Mouse (Mus musculus): Measurements from ENCODE around the gene Zfp143. TPM values are rescaled to one million over a fixed set of nuclear protein-coding genes. Genes with fewer than 3 reads are reported as not detected.

Gene Zfp143
- polyA plus RNA-seq (2015; fragmentation: Nextera tagmentation; extraction: Ambion mirVana): 10.5 and 12.0 TPM in 2 replicates

- no peak; the same call in 1 of the 2 replicates for TF ChIP-seq CTCF (IDR thresholded peaks at IDR 0.05; ENCODE audit: low read depth)
- peak; percentile 98 for ATAC-seq (replicated peaks; ENCODE audit: low FRiP score, low read depth)
- WGBS: under 1% methylated on average over 33 of the region's 34 CpGs
Observed at GRCm38 (mm10) chr7:110061199-110061751, at the start of gene Zfp143. Gene Zfp143 (plus strand): TSS chr7:110061217.

GRCm38 (mm10) chr7:110011417-110011816 is 49.6 kb upstream of the Zfp143 start:
- TF ChIP-seq CTCF (IDR thresholded peaks at IDR 0.05; ENCODE audit: low read depth): no peak
- no peaks in the 10 kb centered on the region for H3K36me3 ChIP-seq (ENCODE audit: insufficient read depth, low read length)
- DNase-seq (ENCODE audit: low spot score): no peak
- no peaks in the 10 kb centered on the region for H3K4me1 ChIP-seq (replicated peaks; ENCODE audit: insufficient read depth, low read length)
- H3K9me3 ChIP-seq (replicated peaks; ENCODE audit: low read length): no peaks in the 10 kb centered on the region
- 73% methylated on average over 1 of the region's 1 CpGs for WGBS
- no peaks in the 10 kb centered on the region for H3K27me3 ChIP-seq (ENCODE audit: insufficient read depth, low read length)
- no peak for ATAC-seq (replicated peaks; ENCODE audit: low FRiP score, low read depth)
- no peak overlapping the region for H3K4me2 ChIP-seq (ENCODE audit: low read length)
- H3K9ac ChIP-seq (ENCODE audit: low read depth, low read length): no peak overlapping the region
- no peak overlapping the region for H3K4me3 ChIP-seq (replicated peaks; ENCODE audit: low read depth, low read length)
- no peak overlapping the region for H3K27ac ChIP-seq

More at GRCm38 (mm10) chr7:110061199-110061751, at the start of gene Zfp143:
- peak within 1 kb of the TSS; percentile 64 for H3K4me2 ChIP-seq (ENCODE audit: low read length)
- peak within 1 kb of the TSS; percentile 97 for H3K9ac ChIP-seq (ENCODE audit: low read depth, low read length)
- no peaks in the 10 kb centered on the region for H3K27me3 ChIP-seq (ENCODE audit: insufficient read depth, low read length)
- H3K4me3 ChIP-seq (replicated peaks; ENCODE audit: low read depth, low read length): peak within 1 kb of the TSS; percentile 77
- peak; percentile 100 for DNase-seq (ENCODE audit: low spot score)
- no peaks in the 10 kb centered on the region for H3K4me1 ChIP-seq (replicated peaks; ENCODE audit: insufficient read depth, low read length)
- no peaks in the 10 kb centered on the region for H3K9me3 ChIP-seq (replicated peaks; ENCODE audit: low read length)
- no peaks in the 10 kb centered on the region for H3K36me3 ChIP-seq (ENCODE audit: insufficient read depth, low read length)
- peak within 1 kb of the TSS; percentile 100 for H3K27ac ChIP-seq

- no peaks in the 10 kb centered on the region for H3K9me3 ChIP-seq (replicated peaks; ENCODE audit: low read length)
- H3K4me3 ChIP-seq (replicated peaks; ENCODE audit: low read depth, low read length): no peak overlapping the region
- no peak overlapping the region for H3K9ac ChIP-seq (ENCODE audit: low read depth, low read length)
- DNase-seq (ENCODE audit: low spot score) (no peak), ATAC-seq (replicated peaks; ENCODE audit: low FRiP score, low read depth) (no peak)
- TF ChIP-seq CTCF (IDR thresholded peaks at IDR 0.05; ENCODE audit: low read depth): no peak
- H3K27me3 ChIP-seq (ENCODE audit: insufficient read depth, low read length): no peaks in the 10 kb centered on the region
- 78% methylated on average over 5 of the region's 5 CpGs for WGBS
- no peak overlapping the region for H3K27ac ChIP-seq
- H3K36me3 ChIP-seq (ENCODE audit: insufficient read depth, low read length): no peaks in the 10 kb centered on the region
- H3K4me1 ChIP-seq (replicated peaks; ENCODE audit: insufficient read depth, low read length): no peaks in the 10 kb centered on the region
- no peak overlapping the region for H3K4me2 ChIP-seq (ENCODE audit: low read length)
Observed at GRCm38 (mm10) chr7:110014272-110014671, 46.7 kb upstream of the Zfp143 start.

- under 1% methylated on average over 48 of the region's 48 CpGs for WGBS
- H3K9ac ChIP-seq (ENCODE audit: low read depth, low read length): peak within 1 kb of the TSS; percentile 93
- H3K27ac ChIP-seq: peak within 1 kb of the TSS; percentile 98
- DNase-seq (ENCODE audit: low spot score) (peak; percentile 96), ATAC-seq (replicated peaks; ENCODE audit: low FRiP score, low read depth) (peak; percentile 96)
- H3K4me3 ChIP-seq (replicated peaks; ENCODE audit: low read depth, low read length): peak within 1 kb of the TSS; percentile 94
- H3K4me1 ChIP-seq (replicated peaks; ENCODE audit: insufficient read depth, low read length): no peaks in the 10 kb centered on the region
- no peaks in the 10 kb centered on the region for H3K27me3 ChIP-seq (ENCODE audit: insufficient read depth, low read length)
- no peaks in the 10 kb centered on the region for H3K9me3 ChIP-seq (replicated peaks; ENCODE audit: low read length)
- peak within 1 kb of the TSS; percentile 68 for H3K4me2 ChIP-seq (ENCODE audit: low read length)
- TF ChIP-seq CTCF (IDR thresholded peaks at IDR 0.05; ENCODE audit: low read depth): no peak
- no peaks in the 10 kb centered on the region for H3K36me3 ChIP-seq (ENCODE audit: insufficient read depth, low read length)
Observed at GRCm38 (mm10) chr7:110018117-110018630, 42.8 kb upstream of the Zfp143 start, which contains the start of gene Ipo7. Gene Ipo7 (plus strand): TSS chr7:110018274.

GRCm38 (mm10) chr7:110018631-110019482 is 42.2 kb upstream of the Zfp143 start:
- H3K4me3 ChIP-seq (replicated peaks; ENCODE audit: low read depth, low read length): peak overlapping the region; percentile 94
- peak; percentile 44 for DNase-seq (ENCODE audit: low spot score)
- H3K9me3 ChIP-seq (replicated peaks; ENCODE audit: low read length): no peaks in the 10 kb centered on the region
- H3K4me1 ChIP-seq (replicated peaks; ENCODE audit: insufficient read depth, low read length): no peaks in the 10 kb centered on the region
- TF ChIP-seq CTCF (IDR thresholded peaks at IDR 0.05; ENCODE audit: low read depth): no peak
- peak; percentile 84 for ATAC-seq (replicated peaks; ENCODE audit: low FRiP score, low read depth)
- peak overlapping the region; percentile 68 for H3K4me2 ChIP-seq (ENCODE audit: low read length)
- H3K9ac ChIP-seq (ENCODE audit: low read depth, low read length): peak overlapping the region; percentile 93
- H3K27ac ChIP-seq: peak overlapping the region; percentile 98
- H3K27me3 ChIP-seq (ENCODE audit: insufficient read depth, low read length): no peaks in the 10 kb centered on the region
- under 1% methylated on average over 42 of the region's 42 CpGs for WGBS
- H3K36me3 ChIP-seq (ENCODE audit: insufficient read depth, low read length): no peaks in the 10 kb centered on the region

GRCm38 (mm10) chr7:110023553-110023952 is 37.5 kb upstream of the Zfp143 start:
- DNase-seq (ENCODE audit: low spot score) (no peak), ATAC-seq (replicated peaks; ENCODE audit: low FRiP score, low read depth) (no peak)
- no peak overlapping the region for H3K4me2 ChIP-seq (ENCODE audit: low read length)
- no peaks in the 10 kb centered on the region for H3K27me3 ChIP-seq (ENCODE audit: insufficient read depth, low read length)
- no peaks in the 10 kb centered on the region for H3K9me3 ChIP-seq (replicated peaks; ENCODE audit: low read length)
- no peak overlapping the region for H3K4me3 ChIP-seq (replicated peaks; ENCODE audit: low read depth, low read length)
- no peak overlapping the region for H3K27ac ChIP-seq
- no peak for TF ChIP-seq CTCF (IDR thresholded peaks at IDR 0.05; ENCODE audit: low read depth)
- H3K4me1 ChIP-seq (replicated peaks; ENCODE audit: insufficient read depth, low read length): no peaks in the 10 kb centered on the region
- 84% methylated on average over 1 of the region's 1 CpGs for WGBS
- H3K36me3 ChIP-seq (ENCODE audit: insufficient read depth, low read length): no peaks in the 10 kb centered on the region
- H3K9ac ChIP-seq (ENCODE audit: low read depth, low read length): no peak overlapping the region
